Mouse (Mus musculus) ES-E14 (cell line): ENCODE data around the gene Dr1. TPM values are rescaled to one million over a fixed set of nuclear protein-coding genes. Genes with fewer than 3 reads are reported as not detected.
"Not testable (repeated sequence)": the region's sequence is repeated elsewhere in the genome, so short reads cannot be mapped to it uniquely, and the experiment has no call there.

Experiments
- DNase-seq: peaks from one replicate; pipeline ENCODE4 v3.0.0-alpha.2; 2013; ENCODE audit warnings: low read depth, low spot score
- H3K27ac ChIP-seq: 2 replicates; pipeline ENCODE4 v1.5.1; 2012; ENCODE audit warnings: low read depth, mild to moderate bottlenecking, low read length, moderate library complexity, mixed read lengths; ENCODE audit not compliant: poor library complexity, insufficient read depth, severe bottlenecking
- H3K36me3 ChIP-seq: 2 replicates; pipeline ENCODE4 v1.6.1; 2012; ENCODE audit warnings: mild to moderate bottlenecking, low read length, moderate library complexity, mixed read lengths; ENCODE audit not compliant: control insufficient read depth, poor library complexity, insufficient read depth, severe bottlenecking
- H3K4me1 ChIP-seq, 2 experiments: fragments of 150-350 bp in 1 of 2; sonication (generic) in 1 of 2; 2 replicates each; pipeline ENCODE4 v1.6.1; 2012; ENCODE audit warnings: low read length in 2 of 2, mild to moderate bottlenecking in 1 of 2, mixed read lengths in 1 of 2; ENCODE audit not compliant: control insufficient read depth in 2 of 2, insufficient read depth in 2 of 2, poor library complexity in 1 of 2
- H3K4me3 ChIP-seq, 2 experiments: fragments of 150-350 bp in 1 of 2; sonication (generic) in 1 of 2; 2 replicates each; pipeline ENCODE4 v1.5.1; 2012; ENCODE audit warnings: low read length in 2 of 2, low read depth in 1 of 2, mild to moderate bottlenecking in 1 of 2, mixed read lengths in 1 of 2; ENCODE audit not compliant: insufficient read depth in 1 of 2, poor library complexity in 1 of 2, severe bottlenecking in 1 of 2
- H3K9ac ChIP-seq: 2 replicates; pipeline ENCODE4 v1.6.1; 2012; ENCODE audit warnings: low read depth, mild to moderate bottlenecking, low read length, mixed read lengths; ENCODE audit not compliant: poor library complexity, insufficient read depth, severe bottlenecking
- H3K9me3 ChIP-seq: fragments of 150-350 bp; sonication (generic); 2 replicates; pipeline ENCODE4 v1.6.1; 2012; ENCODE audit warnings: low read depth, mild to moderate bottlenecking, low read length; ENCODE audit not compliant: control insufficient read depth, insufficient read depth
- CHD2 ChIP-seq: IDR thresholded peaks from 2 replicates; pipeline ENCODE4 v1.6.1; 2014; ENCODE audit warnings: mild to moderate bottlenecking, low read depth, low read length, inconsistent platforms
- HCFC1 ChIP-seq: IDR thresholded peaks from 2 replicates; pipeline ENCODE4 v1.6.1; 2012; ENCODE audit warnings: low read length, inconsistent platforms, borderline replicate concordance; ENCODE audit not compliant: insufficient read depth
- MAFK ChIP-seq: IDR thresholded peaks from 2 replicates; pipeline ENCODE4 v1.6.1; 2014; ENCODE audit warnings: mild to moderate bottlenecking, low read depth, low read length, inconsistent platforms; ENCODE audit not compliant: insufficient read depth
- ZC3H11A ChIP-seq: IDR thresholded peaks from 2 replicates; pipeline ENCODE4 v1.6.1; 2012; ENCODE audit warnings: low read depth, mild to moderate bottlenecking, inconsistent platforms, low read length, borderline replicate concordance
- ZNF384 ChIP-seq: IDR thresholded peaks from 2 replicates; pipeline ENCODE4 v1.6.1; 2012; ENCODE audit warnings: low read depth, low read length, inconsistent platforms
- in situ Hi-C, 2 experiments: fragments of 600-800 bp; cut with MboI; formaldehyde crosslinking; loops; one replicate each; pipeline ENCODE4 v1.15.1; 2025; ENCODE audit warnings: low sequenced_read_pairs in 2 of 2, inconsistent platforms in 1 of 2; ENCODE audit not compliant: unreplicated experiment in 2 of 2
- total RNA-seq: library from RNA; depleted of rRNA; stranded (reverse); fragments of 300-350 nt; gene quantifications from 2 replicates; pipeline ENCODE4 v1.2.3, GENCODE M21; 2012

Gene Dr1
- total RNA-seq, 1 experiment, result 22.8 TPM

DNA sequence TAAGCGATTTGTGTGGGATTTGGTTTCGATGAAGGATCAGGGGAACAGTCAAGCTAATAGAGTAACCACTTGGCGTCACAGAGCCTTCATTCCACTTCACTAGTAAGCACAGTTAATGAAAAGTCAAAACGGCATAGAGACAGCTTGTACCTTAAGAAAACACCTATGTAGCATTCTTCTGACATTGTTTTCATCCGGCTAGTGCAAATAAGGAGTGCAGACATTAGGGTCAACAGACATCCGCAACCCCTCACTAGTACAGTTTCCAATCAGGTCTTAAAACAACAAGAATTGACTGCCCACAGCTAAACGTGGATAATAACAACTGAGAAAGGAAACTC is 1.1 kb downstream of the Dr1 start:
- Histone ChIP-seq H3K9me3 (no peaks in the 10 kb centered on the region), H3K9ac (peak overlapping the region; percentile 93), H3K4me3 (peak overlapping the region; percentile 82 to 100), H3K27ac (no peak overlapping the region), H3K4me1 (0 out of 4 replicates have a peak, but pooled peaks cover 0 to 2% of the 10 kb centered on the region in 2 experiments), H3K36me3 (no peaks in the 10 kb centered on the region; the same call in 1 of the 2 replicates)
- TF ChIP-seq HCFC1 (no peak), ZC3H11A (no peak), MAFK (no peak), ZNF384 (no peak), CHD2 (no peak)
- no peak for DNase-seq
- in situ Hi-C loops, result no loop called here

DNA sequence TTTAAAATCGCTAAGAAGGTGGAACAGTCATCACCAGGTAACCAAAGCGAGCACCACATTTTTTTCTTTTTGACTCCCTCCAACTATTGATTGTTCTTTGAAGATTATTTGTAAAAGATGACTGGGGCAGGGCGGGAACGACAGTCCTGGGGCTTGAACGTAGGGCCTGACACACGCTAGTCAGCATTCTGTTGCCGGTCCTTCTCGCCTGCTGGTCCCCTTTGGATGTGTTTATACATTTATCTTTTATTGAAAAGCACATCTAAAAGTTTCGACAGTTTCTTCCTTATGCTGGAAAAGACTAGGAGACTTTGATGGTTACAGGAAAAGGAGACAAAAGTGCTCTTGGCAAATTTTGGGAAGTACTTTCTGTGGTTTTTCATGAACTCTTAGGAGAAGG is 1.7 kb downstream of the Dr1 start:
- in situ Hi-C loops, result no loop called here
- Histone ChIP-seq H3K4me1 (0 out of 4 replicates have a peak, but pooled peaks cover 0 to 2% of the 10 kb centered on the region in 2 experiments), H3K9me3 (no peaks in the 10 kb centered on the region), H3K4me3 (peak overlapping the region; percentile 82 to 100; a peak in 2 of 4 replicates), H3K9ac (peak overlapping the region; percentile 25; the same call in 1 of the 2 replicates), H3K36me3 (no peaks in the 10 kb centered on the region; the same call in 1 of the 2 replicates), H3K27ac (no peak overlapping the region)
- DNase-seq, result no peak
- no peak for TF ChIP-seq ZNF384
- no peak for TF ChIP-seq MAFK
- no peak for TF ChIP-seq CHD2
- no peak for TF ChIP-seq HCFC1

DNA sequence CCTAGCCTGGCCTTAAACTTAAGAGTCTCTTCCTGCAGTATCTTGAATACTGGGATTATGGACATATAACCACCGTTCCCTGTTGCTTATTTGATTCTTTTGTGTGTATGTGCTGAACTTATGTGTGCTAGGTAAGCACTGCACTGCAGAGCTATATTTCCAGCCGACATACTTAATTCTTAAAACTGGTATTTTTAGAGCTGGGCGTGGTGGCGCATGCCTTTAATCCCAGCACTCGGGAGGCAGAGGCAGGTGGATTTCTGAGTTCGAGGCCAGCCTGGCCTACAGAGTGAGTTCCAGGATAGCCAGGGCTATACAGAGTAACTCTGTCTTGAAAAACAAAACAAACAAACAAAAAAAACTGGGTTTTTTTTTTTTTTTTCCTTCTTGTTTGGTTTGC is 2.6 kb downstream of the Dr1 start:
- in situ Hi-C loops, result not testable (repeated sequence)

DNA sequence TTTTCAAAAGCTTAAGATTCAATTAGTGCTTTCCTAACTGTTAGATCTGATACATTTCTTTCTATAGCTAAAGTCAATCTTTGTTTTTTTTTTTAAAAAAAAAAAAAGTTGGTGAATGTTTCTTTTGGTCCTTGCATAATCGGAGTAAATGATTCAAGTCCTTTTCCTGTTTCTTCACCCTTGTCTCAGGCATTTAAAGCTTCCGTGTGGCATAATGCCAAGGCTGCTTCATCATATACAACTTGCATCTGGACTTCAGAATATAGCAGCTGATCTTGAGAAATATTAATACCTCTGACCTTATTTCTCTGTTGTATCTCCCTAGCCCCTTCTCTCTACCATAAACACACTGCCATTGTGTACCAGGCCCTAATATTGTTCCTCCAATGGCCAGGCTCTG is 18.3 kb downstream of the Dr1 start:
- in situ Hi-C loops, result no loop called here
- H3K4me1 ChIP-seq, result no peaks in the 10 kb centered on the region
- H3K9ac ChIP-seq, result no peak overlapping the region

More for the DNA sequence above, 2.6 kb downstream of the Dr1 start:
- not testable (repeated sequence) for H3K27ac ChIP-seq, H3K36me3 ChIP-seq, H3K9ac ChIP-seq, H3K4me1 ChIP-seq, DNase-seq, H3K4me3 ChIP-seq, H3K9me3 ChIP-seq

DNA sequence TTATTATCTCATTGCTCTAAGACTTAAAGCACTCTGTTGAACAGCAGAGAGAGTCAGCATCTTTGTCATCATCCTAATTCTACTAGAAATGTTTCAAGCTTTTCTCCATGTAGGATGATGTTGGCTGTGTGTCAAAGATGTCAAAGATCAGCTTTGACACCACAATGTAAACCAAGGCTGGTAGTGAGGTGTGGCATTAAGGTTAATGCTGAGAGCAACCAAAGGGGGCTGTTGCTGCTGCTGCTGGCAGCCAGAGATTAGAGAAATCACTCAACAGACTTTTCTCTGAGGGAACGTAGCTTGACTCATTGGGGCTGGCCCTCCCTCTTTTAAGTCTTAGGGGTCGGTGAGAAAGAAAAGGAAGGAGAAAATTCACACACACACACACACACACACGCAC is 32.9 kb downstream of the Dr1 start:
- no peak for DNase-seq
- in situ Hi-C loops, result no loop called here

More for the DNA sequence above, 18.3 kb downstream of the Dr1 start:
- Histone ChIP-seq H3K4me3 (no peak overlapping the region), H3K36me3 (no peaks in the 10 kb centered on the region; the same call in none of the 2 replicates), H3K9me3 (peaks cover 9% of the 10 kb centered on the region), H3K27ac (no peak overlapping the region)
- TF ChIP-seq CHD2 (no peak), ZC3H11A (no peak), ZNF384 (no peak), HCFC1 (no peak), MAFK (no peak)
- DNase-seq, result no peak

More for the DNA sequence above, 32.9 kb downstream of the Dr1 start:
- Histone ChIP-seq H3K27ac (no peak overlapping the region), H3K4me1 (no peaks in the 10 kb centered on the region; a peak in 1 of 4 replicates), H3K36me3 (no peaks in the 10 kb centered on the region), H3K9ac (no peak overlapping the region), H3K4me3 (no peak overlapping the region), H3K9me3 (no peaks in the 10 kb centered on the region)
- TF ChIP-seq MAFK, result no peak
- no peak for TF ChIP-seq ZNF384
- TF ChIP-seq CHD2, result no peak
- no peak for TF ChIP-seq HCFC1
- TF ChIP-seq ZC3H11A, result no peak
